Mouse (Mus musculus): ENCODE measurements around the gene Hap1. TPM values are rescaled to one million over a fixed set of nuclear protein-coding genes. Genes with fewer than 3 reads are reported as not detected.
"Not testable (repeated sequence)": the region's sequence is repeated elsewhere in the genome, so short reads cannot be mapped to it uniquely, and the experiment has no call there.

Hap1 gene
- polyA plus RNA-seq, 1 experiment from 2014 or later = 1.5 TPM

GRCm38 (mm10) chr11:100319492-100320171 lies 36.3 kb downstream of the Hap1 start, which contains the start of gene Eif1:
TSS of gene Eif1 (plus strand) at chr11:100319885.
- peak; percentile 82 for ATAC-seq (replicated peaks; ENCODE audit: low FRiP score)
- H3K4me2 ChIP-seq = peak within 1 kb of the TSS; percentile 89
- peak; percentile 100 for DNase-seq (ENCODE audit: low spot score)
- H3K9ac ChIP-seq (ENCODE audit: low read depth, low read length) = peak within 1 kb of the TSS; percentile 93
- peak within 1 kb of the TSS; percentile 69 for H3K4me3 ChIP-seq (ENCODE audit: low read depth, low read length)
- 1% methylated on average over 58 of the region's 58 CpGs for WGBS
- H3K36me3 ChIP-seq (ENCODE audit: control insufficient read depth, insufficient read depth, low read length) = peaks cover 16% of the 10 kb centered on the region
- H3K27ac ChIP-seq (ENCODE audit: low read depth, low read length) = peak within 1 kb of the TSS; percentile 94
- H3K4me1 ChIP-seq (replicated peaks; ENCODE audit: control insufficient read depth, insufficient read depth, low read length) = peaks cover 8% of the 10 kb centered on the region; the same call in 1 of the 2 replicates
- no peaks in the 10 kb centered on the region for H3K9me3 ChIP-seq (ENCODE audit: control insufficient read depth, low read length)
- no peaks in the 10 kb centered on the region for H3K27me3 ChIP-seq (replicated peaks; ENCODE audit: control insufficient read depth, insufficient read depth, low read length)

GRCm38 (mm10) chr11:100318529-100319451 lies 37.1 kb downstream of the Hap1 start:
- peaks cover 16% of the 10 kb centered on the region for H3K36me3 ChIP-seq (ENCODE audit: control insufficient read depth, insufficient read depth, low read length)
- 68% methylated on average over 10 of the region's 10 CpGs for WGBS
- no peak for ATAC-seq (replicated peaks; ENCODE audit: low FRiP score)
- H3K9ac ChIP-seq (ENCODE audit: low read depth, low read length) = peak overlapping the region; percentile 64
- peak overlapping the region; percentile 83 for H3K27ac ChIP-seq (ENCODE audit: low read depth, low read length)
- peaks cover 8% of the 10 kb centered on the region; the same call in 1 of the 2 replicates for H3K4me1 ChIP-seq (replicated peaks; ENCODE audit: control insufficient read depth, insufficient read depth, low read length)
- peak overlapping the region; percentile 70 for H3K4me2 ChIP-seq
- no peaks in the 10 kb centered on the region for H3K27me3 ChIP-seq (replicated peaks; ENCODE audit: control insufficient read depth, insufficient read depth, low read length)
- H3K9me3 ChIP-seq (ENCODE audit: control insufficient read depth, low read length) = no peaks in the 10 kb centered on the region
- DNase-seq (ENCODE audit: low spot score) = no peak
- peak overlapping the region; percentile 69 for H3K4me3 ChIP-seq (ENCODE audit: low read depth, low read length)

GRCm38 (mm10) chr11:100317826-100318380 lies 38.0 kb downstream of the Hap1 start:
- peak overlapping the region; percentile 70 for H3K4me2 ChIP-seq
- peak overlapping the region; percentile 83 for H3K27ac ChIP-seq (ENCODE audit: low read depth, low read length)
- H3K27me3 ChIP-seq (replicated peaks; ENCODE audit: control insufficient read depth, insufficient read depth, low read length) = no peaks in the 10 kb centered on the region
- H3K4me1 ChIP-seq (replicated peaks; ENCODE audit: control insufficient read depth, insufficient read depth, low read length) = peaks cover 8% of the 10 kb centered on the region; the same call in 1 of the 2 replicates
- ATAC-seq (replicated peaks; ENCODE audit: low FRiP score) (no peak), DNase-seq (ENCODE audit: low spot score) (no peak)
- H3K9me3 ChIP-seq (ENCODE audit: control insufficient read depth, low read length) = no peaks in the 10 kb centered on the region
- peak overlapping the region; percentile 38; the same call in 1 of the 2 replicates for H3K9ac ChIP-seq (ENCODE audit: low read depth, low read length)
- no peak overlapping the region for H3K4me3 ChIP-seq (ENCODE audit: low read depth, low read length)
- WGBS = 38% methylated on average over 6 of the region's 6 CpGs
- H3K36me3 ChIP-seq (ENCODE audit: control insufficient read depth, insufficient read depth, low read length) = peaks cover 16% of the 10 kb centered on the region

- Histone ChIP-seq H3K4me2 (no peak overlapping the region), H3K27ac (ENCODE audit: low read depth, low read length) (no peak overlapping the region), H3K27me3 (replicated peaks; ENCODE audit: control insufficient read depth, insufficient read depth, low read length) (no peaks in the 10 kb centered on the region), H3K9ac (ENCODE audit: low read depth, low read length) (no peak overlapping the region), H3K4me3 (ENCODE audit: low read depth, low read length) (no peak overlapping the region), H3K9me3 (ENCODE audit: control insufficient read depth, low read length) (no peaks in the 10 kb centered on the region), H3K36me3 (ENCODE audit: control insufficient read depth, insufficient read depth, low read length) (peaks cover under 1% of the 10 kb centered on the region), H3K4me1 (replicated peaks; ENCODE audit: control insufficient read depth, insufficient read depth, low read length) (peaks cover 8% of the 10 kb centered on the region; the same call in 1 of the 2 replicates)
- DNase-seq (ENCODE audit: low spot score) (no peak), ATAC-seq (replicated peaks; ENCODE audit: low FRiP score) (no peak)
- WGBS = 95% methylated on average over 5 of the region's 5 CpGs
Observed at GRCm38 (mm10) chr11:100315439-100315838, 40.5 kb downstream of the Hap1 start.

- H3K4me2 ChIP-seq = no peak overlapping the region
- ATAC-seq (replicated peaks; ENCODE audit: low FRiP score) (no peak), DNase-seq (ENCODE audit: low spot score) (no peak)
- no peak overlapping the region for H3K27ac ChIP-seq (ENCODE audit: low read depth, low read length)
- H3K27me3 ChIP-seq (replicated peaks; ENCODE audit: control insufficient read depth, insufficient read depth, low read length) = no peaks in the 10 kb centered on the region
- WGBS = 89% methylated on average over 6 of the region's 6 CpGs
- peaks cover 6% of the 10 kb centered on the region; the same call in 1 of the 2 replicates for H3K4me1 ChIP-seq (replicated peaks; ENCODE audit: control insufficient read depth, insufficient read depth, low read length)
- no peaks in the 10 kb centered on the region for H3K36me3 ChIP-seq (ENCODE audit: control insufficient read depth, insufficient read depth, low read length)
- H3K4me3 ChIP-seq (ENCODE audit: low read depth, low read length) = no peak overlapping the region
- H3K9me3 ChIP-seq (ENCODE audit: control insufficient read depth, low read length) = no peaks in the 10 kb centered on the region
- no peak overlapping the region for H3K9ac ChIP-seq (ENCODE audit: low read depth, low read length)
Observed at GRCm38 (mm10) chr11:100313424-100313823, 42.5 kb downstream of the Hap1 start.

GRCm38 (mm10) chr11:100312096-100312679 lies 43.7 kb downstream of the Hap1 start:
- Histone ChIP-seq H3K36me3 (ENCODE audit: control insufficient read depth, insufficient read depth, low read length) (no peaks in the 10 kb centered on the region), H3K4me2 (no peak overlapping the region), H3K27me3 (replicated peaks; ENCODE audit: control insufficient read depth, insufficient read depth, low read length) (no peaks in the 10 kb centered on the region), H3K4me3 (ENCODE audit: low read depth, low read length) (no peak overlapping the region), H3K9ac (ENCODE audit: low read depth, low read length) (no peak overlapping the region), H3K9me3 (ENCODE audit: control insufficient read depth, low read length) (no peaks in the 10 kb centered on the region), H3K4me1 (replicated peaks; ENCODE audit: control insufficient read depth, insufficient read depth, low read length) (no peaks in the 10 kb centered on the region), H3K27ac (ENCODE audit: low read depth, low read length) (no peak overlapping the region)
- ATAC-seq (replicated peaks; ENCODE audit: low FRiP score) (no peak), DNase-seq (ENCODE audit: low spot score) (no peak)
- WGBS = 51% methylated on average over 5 of the region's 5 CpGs

GRCm38 (mm10) chr11:100311656-100312055 lies 44.3 kb downstream of the Hap1 start:
- no peak for ATAC-seq (replicated peaks; ENCODE audit: low FRiP score)
- 57% methylated on average over 1 of the region's 1 CpGs for WGBS
- no peaks in the 10 kb centered on the region for H3K4me1 ChIP-seq (replicated peaks; ENCODE audit: control insufficient read depth, insufficient read depth, low read length)
- H3K9ac ChIP-seq (ENCODE audit: low read depth, low read length) = no peak overlapping the region
- H3K9me3 ChIP-seq (ENCODE audit: control insufficient read depth, low read length) = no peaks in the 10 kb centered on the region
- no peak overlapping the region for H3K4me2 ChIP-seq
- no peak for DNase-seq (ENCODE audit: low spot score)
- H3K36me3 ChIP-seq (ENCODE audit: control insufficient read depth, insufficient read depth, low read length) = no peaks in the 10 kb centered on the region
- H3K27me3 ChIP-seq (replicated peaks; ENCODE audit: control insufficient read depth, insufficient read depth, low read length) = no peaks in the 10 kb centered on the region
- H3K27ac ChIP-seq (ENCODE audit: low read depth, low read length) = no peak overlapping the region
- no peak overlapping the region for H3K4me3 ChIP-seq (ENCODE audit: low read depth, low read length)

GRCm38 (mm10) chr11:100308672-100309071 lies 47.3 kb downstream of the Hap1 start:
- WGBS = 78% methylated on average over 6 of the region's 6 CpGs
- H3K27ac ChIP-seq (ENCODE audit: low read depth, low read length); H3K9me3 ChIP-seq (ENCODE audit: control insufficient read depth, low read length); H3K9ac ChIP-seq (ENCODE audit: low read depth, low read length); H3K4me2 ChIP-seq; ATAC-seq (replicated peaks; ENCODE audit: low FRiP score); H3K4me1 ChIP-seq (replicated peaks; ENCODE audit: control insufficient read depth, insufficient read depth, low read length); H3K36me3 ChIP-seq (ENCODE audit: control insufficient read depth, insufficient read depth, low read length); H3K4me3 ChIP-seq (ENCODE audit: low read depth, low read length); H3K27me3 ChIP-seq (replicated peaks; ENCODE audit: control insufficient read depth, insufficient read depth, low read length); DNase-seq (ENCODE audit: low spot score): not testable (repeated sequence)

Measured in liver, embryonic 11.5 days (tissue).